Mouse (Mus musculus) intestine, embryonic 15.5 days (tissue): Measurements from ENCODE around the gene Abcb1a. TPM values are rescaled to one million over a fixed set of nuclear protein-coding genes. Genes with fewer than 3 reads are reported as not detected.

Experiments
- ATAC-seq: fragments of 200-750 bp; cut with Nextera tagmentation; 2 replicates; pipeline ENCODE4 v1.8.0; 2017; ENCODE audit warnings: moderate TSS enrichment, moderate library complexity
- H3K27ac ChIP-seq: fragments of 300-500 bp; sonication (generic); 2 replicates; pipeline ENCODE4 v1.5.1; 2015; ENCODE audit warnings: mild to moderate bottlenecking, inconsistent platforms
- H3K27me3 ChIP-seq: fragments of 300-500 bp; sonication (generic); replicated peaks from 2 replicates; pipeline ENCODE4 v1.6.1; 2015; ENCODE audit warnings: inconsistent platforms
- H3K36me3 ChIP-seq: fragments of 300-500 bp; sonication (generic); 2 replicates; pipeline ENCODE4 v1.6.1; 2015; ENCODE audit warnings: inconsistent platforms
- H3K4me1 ChIP-seq: fragments of 300-500 bp; sonication (generic); replicated peaks from 2 replicates; pipeline ENCODE4 v1.6.1; 2015; ENCODE audit warnings: inconsistent platforms
- H3K4me2 ChIP-seq: fragments of 300-500 bp; sonication (generic); replicated peaks from 2 replicates; pipeline ENCODE4 v1.6.1; 2015; ENCODE audit warnings: mild to moderate bottlenecking, inconsistent platforms
- H3K4me3 ChIP-seq: fragments of 300-500 bp; sonication (generic); replicated peaks from 2 replicates; pipeline ENCODE4 v1.5.1; 2015; ENCODE audit warnings: inconsistent platforms
- H3K9ac ChIP-seq: fragments of 300-500 bp; sonication (generic); 2 replicates; pipeline ENCODE4 v1.6.1; 2015; ENCODE audit warnings: inconsistent platforms
- H3K9me3 ChIP-seq: fragments of 300-500 bp; sonication (generic); 2 replicates; pipeline ENCODE4 v1.6.1; 2016; ENCODE audit warnings: inconsistent platforms
- WGBS: fragments of 180-500 bp; shearing (Covaris S2); methylation state at CpG from one replicate; pipeline ENCODE4 v1.1.7; 2015; 5-methylcytosine and 5-hydroxymethylcytosine counted together
- polyA plus RNA-seq: library from polyadenylated mRNA; unstranded; fragments of >200 nt; fragmentation: Nextera tagmentation; extraction: Ambion mirVana; gene quantifications from 2 replicates; pipeline ENCODE4 v1.2.1, GENCODE M21; 2015

Abcb1a gene
- polyA plus RNA-seq, 1 experiment from 2014 or later: 9.4 TPM

- H3K36me3 ChIP-seq: no peaks in the 10 kb centered on the region
- no peaks in the 10 kb centered on the region for H3K9me3 ChIP-seq
- H3K27ac ChIP-seq: no peak overlapping the region
- H3K4me2 ChIP-seq: no peak overlapping the region
- WGBS: 82% methylated on average over 1 of the region's 1 CpGs
- ATAC-seq: no peak
- no peak overlapping the region for H3K9ac ChIP-seq
- H3K4me1 ChIP-seq: no peaks in the 10 kb centered on the region; the same call in 1 of the 2 replicates
- no peaks in the 10 kb centered on the region for H3K27me3 ChIP-seq
- no peak overlapping the region for H3K4me3 ChIP-seq
Observed at GRCm38 (mm10) chr5:8669606-8670005, 9.7 kb downstream of the Abcb1a start.

- 73% methylated on average over 6 of the region's 6 CpGs for WGBS
- Histone ChIP-seq H3K9me3 (no peaks in the 10 kb centered on the region), H3K4me2 (no peak overlapping the region), H3K36me3 (no peaks in the 10 kb centered on the region), H3K27me3 (no peaks in the 10 kb centered on the region), H3K27ac (no peak overlapping the region), H3K4me1 (no peaks in the 10 kb centered on the region), H3K4me3 (no peak overlapping the region), H3K9ac (no peak overlapping the region)
- ATAC-seq: no peak
Observed at GRCm38 (mm10) chr5:8675262-8675951, 15.5 kb downstream of the Abcb1a start.

- no peak for ATAC-seq
- no peaks in the 10 kb centered on the region for H3K4me1 ChIP-seq
- H3K27me3 ChIP-seq: no peaks in the 10 kb centered on the region
- H3K27ac ChIP-seq: no peak overlapping the region
- H3K4me3 ChIP-seq: no peak overlapping the region
- 78% methylated on average over 1 of the region's 1 CpGs for WGBS
- H3K4me2 ChIP-seq: no peak overlapping the region
- no peaks in the 10 kb centered on the region for H3K36me3 ChIP-seq
- no peaks in the 10 kb centered on the region for H3K9me3 ChIP-seq
- H3K9ac ChIP-seq: no peak overlapping the region
Observed at GRCm38 (mm10) chr5:8675952-8676262, 16.0 kb downstream of the Abcb1a start.

- no peak overlapping the region for H3K9ac ChIP-seq
- H3K4me2 ChIP-seq: no peak overlapping the region
- H3K27ac ChIP-seq: no peak overlapping the region
- no peaks in the 10 kb centered on the region for H3K9me3 ChIP-seq
- H3K4me1 ChIP-seq: no peaks in the 10 kb centered on the region
- H3K27me3 ChIP-seq: no peaks in the 10 kb centered on the region
- no peak for ATAC-seq
- 60% methylated on average over 3 of the region's 3 CpGs for WGBS
- H3K4me3 ChIP-seq: no peak overlapping the region
- no peaks in the 10 kb centered on the region for H3K36me3 ChIP-seq
Observed at GRCm38 (mm10) chr5:8681166-8681565, 21.3 kb downstream of the Abcb1a start.

- Histone ChIP-seq H3K36me3 (no peaks in the 10 kb centered on the region), H3K9me3 (no peaks in the 10 kb centered on the region), H3K4me2 (no peak overlapping the region), H3K4me1 (no peaks in the 10 kb centered on the region), H3K27me3 (no peaks in the 10 kb centered on the region), H3K27ac (no peak overlapping the region), H3K4me3 (no peak overlapping the region), H3K9ac (no peak overlapping the region)
- ATAC-seq: no peak
- 85% methylated on average over 3 of the region's 3 CpGs for WGBS
Observed at GRCm38 (mm10) chr5:8683686-8684085, 23.8 kb downstream of the Abcb1a start.

- H3K4me3 ChIP-seq: no peak overlapping the region
- H3K4me2 ChIP-seq: no peak overlapping the region
- ATAC-seq: no peak
- H3K4me1 ChIP-seq: no peaks in the 10 kb centered on the region
- H3K36me3 ChIP-seq: no peaks in the 10 kb centered on the region
- no peaks in the 10 kb centered on the region for H3K27me3 ChIP-seq
- H3K9ac ChIP-seq: no peak overlapping the region
- no peaks in the 10 kb centered on the region for H3K9me3 ChIP-seq
- 64% methylated on average over 2 of the region's 2 CpGs for WGBS
- H3K27ac ChIP-seq: no peak overlapping the region
Observed at GRCm38 (mm10) chr5:8686071-8686470, 26.2 kb downstream of the Abcb1a start.

- 66% methylated on average over 5 of the region's 5 CpGs for WGBS
- no peak for ATAC-seq
- H3K4me2 ChIP-seq: no peak overlapping the region
- no peaks in the 10 kb centered on the region for H3K9me3 ChIP-seq
- H3K4me3 ChIP-seq: no peak overlapping the region
- H3K27me3 ChIP-seq: no peaks in the 10 kb centered on the region
- H3K36me3 ChIP-seq: no peaks in the 10 kb centered on the region
- no peak overlapping the region for H3K27ac ChIP-seq
- H3K4me1 ChIP-seq: no peaks in the 10 kb centered on the region
- H3K9ac ChIP-seq: no peak overlapping the region
Observed at GRCm38 (mm10) chr5:8687550-8687949, 27.7 kb downstream of the Abcb1a start.

- no peak overlapping the region for H3K4me2 ChIP-seq
- H3K36me3 ChIP-seq: no peaks in the 10 kb centered on the region
- H3K27ac ChIP-seq: no peak overlapping the region
- H3K9ac ChIP-seq: no peak overlapping the region
- H3K9me3 ChIP-seq: no peaks in the 10 kb centered on the region
- no peaks in the 10 kb centered on the region for H3K4me1 ChIP-seq
- H3K4me3 ChIP-seq: no peak overlapping the region
- no peaks in the 10 kb centered on the region for H3K27me3 ChIP-seq
- ATAC-seq: no peak
Observed at GRCm38 (mm10) chr5:8716061-8716460, 56.2 kb downstream of the Abcb1a start.

- no peaks in the 10 kb centered on the region for H3K9me3 ChIP-seq
- ATAC-seq: no peak
- no peaks in the 10 kb centered on the region for H3K27me3 ChIP-seq
- H3K4me2 ChIP-seq: no peak overlapping the region
- no peaks in the 10 kb centered on the region for H3K36me3 ChIP-seq
- no peak overlapping the region for H3K27ac ChIP-seq
- H3K9ac ChIP-seq: no peak overlapping the region
- 56% methylated on average over 1 of the region's 1 CpGs for WGBS
- H3K4me3 ChIP-seq: no peak overlapping the region
- no peaks in the 10 kb centered on the region for H3K4me1 ChIP-seq
Observed at GRCm38 (mm10) chr5:8719556-8719955, 59.7 kb downstream of the Abcb1a start.

- Histone ChIP-seq H3K4me1 (no peaks in the 10 kb centered on the region), H3K9ac (no peak overlapping the region), H3K27me3 (no peaks in the 10 kb centered on the region), H3K36me3 (no peaks in the 10 kb centered on the region), H3K4me3 (no peak overlapping the region), H3K27ac (no peak overlapping the region), H3K4me2 (no peak overlapping the region), H3K9me3 (no peaks in the 10 kb centered on the region)
- ATAC-seq: no peak
- 21% methylated on average over 1 of the region's 1 CpGs for WGBS
Observed at GRCm38 (mm10) chr5:8722224-8722623, 62.3 kb downstream of the Abcb1a start.

- no peak overlapping the region for H3K4me2 ChIP-seq
- no peak overlapping the region for H3K27ac ChIP-seq
- no peak overlapping the region for H3K4me3 ChIP-seq
- no peaks in the 10 kb centered on the region for H3K9me3 ChIP-seq
- no peaks in the 10 kb centered on the region for H3K27me3 ChIP-seq
- H3K9ac ChIP-seq: no peak overlapping the region
- H3K36me3 ChIP-seq: no peaks in the 10 kb centered on the region
- ATAC-seq: no peak
- H3K4me1 ChIP-seq: no peaks in the 10 kb centered on the region
- WGBS: 70% methylated on average over 5 of the region's 5 CpGs
Observed at GRCm38 (mm10) chr5:8722867-8723266, 63.0 kb downstream of the Abcb1a start.

GRCm38 (mm10) chr5:8727760-8728159 lies 67.9 kb downstream of the Abcb1a start:
- H3K27me3 ChIP-seq: no peaks in the 10 kb centered on the region
- no peaks in the 10 kb centered on the region for H3K9me3 ChIP-seq
- no peak overlapping the region for H3K9ac ChIP-seq
- ATAC-seq: no peak
- H3K36me3 ChIP-seq: no peaks in the 10 kb centered on the region
- no peak overlapping the region for H3K27ac ChIP-seq
- H3K4me2 ChIP-seq: no peak overlapping the region
- 54% methylated on average over 4 of the region's 4 CpGs for WGBS
- no peak overlapping the region for H3K4me3 ChIP-seq
- H3K4me1 ChIP-seq: no peaks in the 10 kb centered on the region

- Histone ChIP-seq H3K27ac (no peak overlapping the region), H3K9ac (no peak overlapping the region), H3K4me1 (no peaks in the 10 kb centered on the region), H3K9me3 (no peaks in the 10 kb centered on the region), H3K27me3 (no peaks in the 10 kb centered on the region), H3K4me2 (no peak overlapping the region), H3K36me3 (no peaks in the 10 kb centered on the region), H3K4me3 (no peak overlapping the region)
- no peak for ATAC-seq
Observed at GRCm38 (mm10) chr5:8732639-8733038, 72.8 kb downstream of the Abcb1a start.
